Comparison of ENCODE assay signal across 9 mouse cellular contexts in the genomic region with DNA sequence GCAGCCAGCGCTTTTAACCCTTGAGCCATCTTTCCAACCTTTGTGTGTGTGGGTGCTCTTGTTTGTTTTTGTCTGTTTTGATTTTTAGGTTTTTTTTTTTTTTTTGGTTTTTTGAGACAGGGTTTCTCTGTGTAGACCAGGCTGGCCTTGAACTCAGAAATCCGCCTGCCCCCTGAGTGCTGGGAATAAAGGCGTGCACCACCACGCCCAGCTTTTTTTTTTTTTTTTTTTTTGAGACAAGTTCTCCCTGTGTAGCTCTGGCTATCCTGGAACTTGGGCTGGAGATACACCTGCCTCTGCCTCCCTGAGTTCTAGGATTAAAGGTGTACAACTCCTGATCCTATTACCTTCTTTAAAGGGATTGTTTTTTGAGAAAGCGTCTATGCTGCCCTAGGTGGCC. TPM values are rescaled to one million over a fixed set of nuclear protein-coding genes. Genes with fewer than 3 reads are reported as not detected.
DNase-seq lines count a peak whose midpoint lies in the region; ATAC-seq and TF ChIP-seq lines count a peak whose summit lies in the region.
"Had no signal": no experiment of that assay in that cellular context is flagged by ENCODE, and none has a peak within 500 bp of the region (broad histone marks: within the 10 kb centered on the region; RNA-seq: fewer than 3 reads in every experiment).

No protein-coding gene starts in this region.

- peaks cover 35% of the 10 kb centered on the region for H3K4me1 ChIP-seq in heart, embryonic 12.5 days (replicated peaks)
- peaks cover 57% of the 10 kb centered on the region for H3K4me1 ChIP-seq in G1E (ENCODE audit: insufficient read depth, low read depth, low read length)
- H3K4me1 ChIP-seq in hindbrain, embryonic 14.5 days (replicated peaks; ENCODE audit: control insufficient read depth, insufficient read depth, low read length) = peaks cover 23% of the 10 kb centered on the region
- peaks cover 47% of the 10 kb centered on the region for H3K4me1 ChIP-seq in liver, postnatal 0 days (ENCODE audit: insufficient read depth)

- peak overlapping the region; percentile 78 for H3K4me2 ChIP-seq in heart, embryonic 12.5 days
- peak overlapping the region; percentile 80 for H3K4me2 ChIP-seq in hindbrain, embryonic 14.5 days (replicated peaks)
- H3K4me2 ChIP-seq in liver, postnatal 0 days (ENCODE audit: low read depth, low read length) = peak overlapping the region; percentile 99

- peaks cover 24% of the 10 kb centered on the region for H3K36me3 ChIP-seq in heart, embryonic 12.5 days
- peaks cover 47% of the 10 kb centered on the region for H3K36me3 ChIP-seq in G1E (replicated peaks)
- 0 out of 2 replicates have a peak, but pooled peaks cover 3% of the 10 kb centered on the region for H3K36me3 ChIP-seq in hindbrain, embryonic 14.5 days (replicated peaks; ENCODE audit: control insufficient read depth, insufficient read depth)
- H3K36me3 ChIP-seq in liver, postnatal 0 days (replicated peaks; ENCODE audit: insufficient read depth, low read length) = peaks cover 10% of the 10 kb centered on the region

- no peak for TF ChIP-seq CTCF in G1E (IDR thresholded peaks at IDR 0.05; ENCODE audit: low read depth, low read length)
- TF ChIP-seq CTCF in liver, postnatal 0 days (IDR thresholded peaks at IDR 0.05; ENCODE audit: low read depth) = no peak

- DNase-seq in heart, postnatal 4 days = no peak
- no peak for DNase-seq in G1E (ENCODE audit: low spot score)
- no peak for DNase-seq in hindbrain, embryonic 14.5 days (ENCODE audit: low spot score)
- DNase-seq in liver, postnatal 0 days = no peak
- no peak for DNase-seq in adrenal gland, postnatal 4 days (ENCODE audit: low spot score in 2 of 2)
- DNase-seq in retina, embryonic 14.5 days (ENCODE audit: low spot score) = no peak
- DNase-seq in spleen, postnatal 10 days (ENCODE audit: low spot score in 2 of 2) = no peak
- DNase-seq: gastrocnemius, postnatal 14 days had no signal

- no peaks in the 10 kb centered on the region for H3K9me3 ChIP-seq in heart, embryonic 12.5 days (replicated peaks)
- H3K9me3 ChIP-seq in G1E (replicated peaks) = no peaks in the 10 kb centered on the region
- no peaks in the 10 kb centered on the region for H3K9me3 ChIP-seq in hindbrain, embryonic 14.5 days (ENCODE audit: control insufficient read depth, low read length)
- no peaks in the 10 kb centered on the region for H3K9me3 ChIP-seq in liver, postnatal 0 days (ENCODE audit: low read length)

- no peak for ATAC-seq in heart, embryonic 12.5 days (ENCODE audit: insufficient number of reproducible peaks, low FRiP score)
- no peak for ATAC-seq in G1E (ENCODE audit: extremely low read depth, insufficient number of reproducible peaks, low FRiP score, poor library complexity, severe bottlenecking)
- ATAC-seq in hindbrain, embryonic 14.5 days (ENCODE audit: low FRiP score) = no peak
- ATAC-seq in liver, postnatal 0 days = no peak

- no peak for TF ChIP-seq EP300 in liver, postnatal 0 days (IDR thresholded peaks at IDR 0.05; ENCODE audit: low read depth)

- H3K4me3 ChIP-seq in heart, embryonic 12.5 days = peak overlapping the region; percentile 95
- peak overlapping the region; percentile 95; the same call in 1 of the 2 replicates for H3K4me3 ChIP-seq in G1E (ENCODE audit: low read depth, low read length)
- no peak overlapping the region for H3K4me3 ChIP-seq in hindbrain, embryonic 14.5 days (replicated peaks; ENCODE audit: low read length)
- H3K4me3 ChIP-seq in liver, postnatal 0 days (ENCODE audit: low read depth, low read length) = peak overlapping the region; percentile 69

- no peak overlapping the region for H3K27ac ChIP-seq in heart, embryonic 12.5 days (ENCODE audit: poor library complexity, severe bottlenecking)
- no peak overlapping the region for H3K27ac ChIP-seq in hindbrain, embryonic 14.5 days
- H3K27ac ChIP-seq in liver, postnatal 0 days (ENCODE audit: low read depth) = 0 out of 2 replicates have a peak overlapping the region, but pooled peaks have one; percentile 2

- H3K9ac ChIP-seq in heart, embryonic 12.5 days = peak overlapping the region; percentile 97; the same call in 1 of the 2 replicates
- no peak overlapping the region; the same call in 1 of the 2 replicates for H3K9ac ChIP-seq in hindbrain, embryonic 14.5 days
- peak overlapping the region; percentile 83; the same call in 1 of the 2 replicates for H3K9ac ChIP-seq in liver, postnatal 0 days (replicated peaks)

- WGBS in heart, embryonic 12.5 days = 73% methylated on average over 5 of the region's 5 CpGs
- 91% methylated on average over 5 of the region's 5 CpGs for WGBS in hindbrain, embryonic 14.5 days
- 55% methylated on average over 5 of the region's 5 CpGs for WGBS in liver, postnatal 0 days (ENCODE audit: insufficient replicate concordance)

- H3K27me3 ChIP-seq in heart, embryonic 12.5 days (replicated peaks) = no peaks in the 10 kb centered on the region
- no peaks in the 10 kb centered on the region for H3K27me3 ChIP-seq in G1E (ENCODE audit: insufficient read depth, low read length)
- no peaks in the 10 kb centered on the region for H3K27me3 ChIP-seq in hindbrain, embryonic 14.5 days (ENCODE audit: control insufficient read depth, insufficient read depth, low read length)
- no peaks in the 10 kb centered on the region for H3K27me3 ChIP-seq in liver, postnatal 0 days (ENCODE audit: insufficient read depth, low read length)

RNA-seq across cellular contexts. Expression of gene Ptges3, which starts 2.4 kb away (rescaled TPM):
- polyA plus RNA-seq in heart, embryonic 12.5 days (2016; fragmentation: Nextera tagmentation; extraction: Ambion mirVana) = 363 and 375 TPM in 2 replicates
- 100 to 1,000 TPM; 125 to 132 TPM for total RNA-seq in heart, postnatal 4 days (2021)
- total RNA-seq in G1E (2014; fragmentation: Nextera tagmentation) (209 and 228 TPM in 2 replicates), G1E (2017) (269 and 315 TPM in 2 replicates)
- polyA plus RNA-seq in G1E (2012) = 268 and 269 TPM in 2 replicates
- 393 and 410 TPM in 2 replicates for polyA plus RNA-seq in hindbrain, embryonic 14.5 days (2014; fragmentation: Nextera tagmentation; extraction: Ambion mirVana)
- 193 and 194 TPM in 2 replicates for polyA plus RNA-seq in liver, postnatal 0 days (2015; fragmentation: Nextera tagmentation; extraction: Ambion mirVana)
- total RNA-seq in adrenal gland, postnatal 4 days (2021) = 100 to 1,000 TPM; 152 to 160 TPM

RNA-seq across cellular contexts. Expression of gene Atp5b, which starts 22.0 kb away (rescaled TPM):
- polyA plus RNA-seq in heart, embryonic 12.5 days (2016; fragmentation: Nextera tagmentation; extraction: Ambion mirVana) = 4,835 and 4,880 TPM in 2 replicates
- 1,000 to 10,000 TPM; 6,416 to 6,613 TPM for total RNA-seq in heart, postnatal 4 days (2021)
- 2,076 and 2,077 TPM in 2 replicates for total RNA-seq in G1E (2014; fragmentation: Nextera tagmentation)
- 2,841 and 2,974 TPM in 2 replicates for total RNA-seq in G1E (2017)
- polyA plus RNA-seq in G1E (2012) = 1,412 and 1,783 TPM in 2 replicates
- polyA plus RNA-seq in hindbrain, embryonic 14.5 days (2014; fragmentation: Nextera tagmentation; extraction: Ambion mirVana) = 2,242 and 2,471 TPM in 2 replicates
- polyA plus RNA-seq in liver, postnatal 0 days (2015; fragmentation: Nextera tagmentation; extraction: Ambion mirVana) = 1,808 and 1,865 TPM in 2 replicates
- 1,000 to 10,000 TPM; 2,157 to 2,362 TPM for total RNA-seq in adrenal gland, postnatal 4 days (2021)

RNA-seq across cellular contexts. Expression of gene Naca, which starts 25.7 kb away (rescaled TPM):
- 573 and 577 TPM in 2 replicates for polyA plus RNA-seq in heart, embryonic 12.5 days (2016; fragmentation: Nextera tagmentation; extraction: Ambion mirVana)
- total RNA-seq in heart, postnatal 4 days (2021) = 100 to 1,000 TPM; 738 to 766 TPM
- 544 and 609 TPM in 2 replicates for total RNA-seq in G1E (2014; fragmentation: Nextera tagmentation)
- 1,963 and 1,995 TPM in 2 replicates for total RNA-seq in G1E (2017)
- polyA plus RNA-seq in G1E (2012) = 99.4 and 167 TPM in 2 replicates
- polyA plus RNA-seq in hindbrain, embryonic 14.5 days (2014; fragmentation: Nextera tagmentation; extraction: Ambion mirVana) = 558 and 592 TPM in 2 replicates
- polyA plus RNA-seq in liver, postnatal 0 days (2015; fragmentation: Nextera tagmentation; extraction: Ambion mirVana) = 384 and 394 TPM in 2 replicates
- 100 to 1,000 TPM; 823 to 829 TPM for total RNA-seq in adrenal gland, postnatal 4 days (2021)

RNA-seq across cellular contexts. Expression of gene Baz2a, which starts 30.3 kb away (rescaled TPM):
- 11.3 and 12.2 TPM in 2 replicates for polyA plus RNA-seq in heart, embryonic 12.5 days (2016; fragmentation: Nextera tagmentation; extraction: Ambion mirVana)
- 10 to 100 TPM; 28.0 to 30.0 TPM for total RNA-seq in heart, postnatal 4 days (2021)
- total RNA-seq in G1E (2014; fragmentation: Nextera tagmentation) = 102 and 116 TPM in 2 replicates
- 14.8 and 16.6 TPM in 2 replicates for total RNA-seq in G1E (2017)
- 24.8 and 34.7 TPM in 2 replicates for polyA plus RNA-seq in G1E (2012)
- 17.7 and 19.0 TPM in 2 replicates for polyA plus RNA-seq in hindbrain, embryonic 14.5 days (2014; fragmentation: Nextera tagmentation; extraction: Ambion mirVana)
- 4.3 and 5.4 TPM in 2 replicates for polyA plus RNA-seq in liver, postnatal 0 days (2015; fragmentation: Nextera tagmentation; extraction: Ambion mirVana)
- total RNA-seq in adrenal gland, postnatal 4 days (2021) = 10 to 100 TPM; 70.6 to 72.2 TPM

RNA-seq across cellular contexts. Expression of gene Prim1, which starts 46.1 kb away (rescaled TPM):
- polyA plus RNA-seq in heart, embryonic 12.5 days (2016; fragmentation: Nextera tagmentation; extraction: Ambion mirVana) = 50.0 and 50.6 TPM in 2 replicates
- 10 to 100 TPM; 30.0 to 31.1 TPM for total RNA-seq in heart, postnatal 4 days (2021)
- total RNA-seq in G1E (2014; fragmentation: Nextera tagmentation) (83.3 and 97.0 TPM in 2 replicates), G1E (2017) (134 TPM in 2 replicates)
- polyA plus RNA-seq in G1E (2012) = 3.7 and 5.8 TPM in 2 replicates
- polyA plus RNA-seq in hindbrain, embryonic 14.5 days (2014; fragmentation: Nextera tagmentation; extraction: Ambion mirVana) = 36.9 and 39.3 TPM in 2 replicates
- polyA plus RNA-seq in liver, postnatal 0 days (2015; fragmentation: Nextera tagmentation; extraction: Ambion mirVana) = 26.2 and 29.1 TPM in 2 replicates
- 10 to 100 TPM; 22.3 to 26.6 TPM for total RNA-seq in adrenal gland, postnatal 4 days (2021)
